Mouse (Mus musculus) forebrain, embryonic 11.5 days (tissue): ENCODE measurements at regions not wholly inside any gene's neighbourhood (a gene's known extent, or its start where the extent isn't known, plus 50 kb on each side); places are given as distances from the start of the nearest gene placed in this dataset.

Experiments
- ATAC-seq: fragments of 200-750 bp; cut with Nextera tagmentation; replicated peaks from 2 replicates; pipeline ENCODE4 v1.8.0; 2017; ENCODE audit warnings: moderate TSS enrichment; ENCODE audit not compliant: low FRiP score
- DNase-seq: peaks from one replicate; pipeline ENCODE4 v3.0.0-alpha.2; 2017; ENCODE audit warnings: low spot score
- H3K27ac ChIP-seq: fragments of 300-500 bp; sonication (generic); 2 replicates; pipeline ENCODE4 v1.5.1; 2014; ENCODE audit warnings: low read depth, low read length
- H3K27me3 ChIP-seq: fragments of 300-500 bp; sonication (generic); 2 replicates; pipeline ENCODE4 v1.6.1; 2014; ENCODE audit warnings: mild to moderate bottlenecking, low read length, mixed read lengths; ENCODE audit not compliant: control insufficient read depth, insufficient read depth
- H3K36me3 ChIP-seq: fragments of 300-500 bp; sonication (generic); 2 replicates; pipeline ENCODE4 v1.6.1; 2014; ENCODE audit warnings: mild to moderate bottlenecking, low read length, moderate library complexity, mixed read lengths; ENCODE audit not compliant: control insufficient read depth, insufficient read depth
- H3K4me1 ChIP-seq: fragments of 300-500 bp; sonication (generic); replicated peaks from 2 replicates; pipeline ENCODE4 v1.6.1; 2014; ENCODE audit warnings: low read length, mixed read lengths; ENCODE audit not compliant: control insufficient read depth, insufficient read depth
- H3K4me2 ChIP-seq: fragments of 300-500 bp; sonication (generic); 2 replicates; pipeline ENCODE4 v1.6.1; 2014; ENCODE audit warnings: low read depth, mild to moderate bottlenecking, low read length, moderate library complexity, mixed read lengths; ENCODE audit not compliant: severe bottlenecking
- H3K4me3 ChIP-seq: fragments of 300-500 bp; sonication (generic); 2 replicates; pipeline ENCODE4 v1.5.1; 2014; ENCODE audit warnings: low read depth, low read length
- H3K9ac ChIP-seq: fragments of 300-500 bp; sonication (generic); 2 replicates; pipeline ENCODE4 v1.6.1; 2014; ENCODE audit warnings: low read length
- H3K9me3 ChIP-seq: fragments of 300-500 bp; sonication (generic); 2 replicates; pipeline ENCODE4 v1.6.1; 2016; ENCODE audit warnings: low read length, mixed read lengths; ENCODE audit not compliant: control insufficient read depth
- whole genome bisulfite sequencing: fragments of 180-500 bp; shearing (Covaris S2); extraction: QIAGEN DNeasy Blood & Tissue Kit; methylation state at CpG from one replicate; pipeline ENCODE4 v1.1.7; 2014; 5-methylcytosine and 5-hydroxymethylcytosine counted together

GRCm38 (mm10) chr7:113143552-113143951 lies 63.7 kb upstream of the Arntl start:
- Histone ChIP-seq H3K27ac (no peak overlapping the region), H3K27me3 (no peaks in the 10 kb centered on the region), H3K4me2 (no peak overlapping the region), H3K4me1 (peaks cover 6% of the 10 kb centered on the region; the same call in 1 of the 2 replicates), H3K4me3 (no peak overlapping the region), H3K9me3 (no peaks in the 10 kb centered on the region), H3K9ac (no peak overlapping the region; the same call in 1 of the 2 replicates), H3K36me3 (no peaks in the 10 kb centered on the region)
- WGBS = 16% methylated on average over 7 of the region's 7 CpGs
- ATAC-seq (peak; percentile 35; the same call in 1 of the 2 replicates), DNase-seq (peak; percentile 92)

GRCm38 (mm10) chr7:113145046-113145445 lies 62.2 kb upstream of the Arntl start:
- no peak for ATAC-seq
- no peaks in the 10 kb centered on the region for H3K9me3 ChIP-seq
- H3K27ac ChIP-seq = no peak overlapping the region
- no peak overlapping the region for H3K4me2 ChIP-seq
- no peak overlapping the region for H3K9ac ChIP-seq
- no peak for DNase-seq
- WGBS = 91% methylated on average over 8 of the region's 8 CpGs
- H3K4me3 ChIP-seq = no peak overlapping the region
- H3K4me1 ChIP-seq = peaks cover 6% of the 10 kb centered on the region; the same call in 1 of the 2 replicates
- no peaks in the 10 kb centered on the region for H3K36me3 ChIP-seq
- H3K27me3 ChIP-seq = no peaks in the 10 kb centered on the region

- ATAC-seq = no peak
- Histone ChIP-seq H3K27ac (no peak overlapping the region), H3K9ac (no peak overlapping the region), H3K4me3 (no peak overlapping the region), H3K36me3 (no peaks in the 10 kb centered on the region), H3K4me1 (peaks cover 6% of the 10 kb centered on the region; the same call in 1 of the 2 replicates), H3K4me2 (no peak overlapping the region), H3K27me3 (no peaks in the 10 kb centered on the region), H3K9me3 (no peaks in the 10 kb centered on the region)
- no peak for DNase-seq
- 77% methylated on average over 2 of the region's 2 CpGs for whole genome bisulfite sequencing
These were observed 61.2 kb upstream of the Arntl start for GRCm38 (mm10) chr7:113146108-113146507.

- WGBS = 94% methylated on average over 9 of the region's 9 CpGs
- Histone ChIP-seq H3K4me2 (no peak overlapping the region), H3K4me1 (peaks cover 6% of the 10 kb centered on the region; the same call in 1 of the 2 replicates), H3K27me3 (no peaks in the 10 kb centered on the region), H3K36me3 (no peaks in the 10 kb centered on the region), H3K9ac (no peak overlapping the region), H3K4me3 (no peak overlapping the region), H3K9me3 (no peaks in the 10 kb centered on the region), H3K27ac (no peak overlapping the region)
- ATAC-seq = no peak
- no peak for DNase-seq
These were observed 60.7 kb upstream of the Arntl start for GRCm38 (mm10) chr7:113146526-113146925.

- Histone ChIP-seq H3K27me3 (no peaks in the 10 kb centered on the region), H3K4me2 (no peak overlapping the region), H3K9ac (no peak overlapping the region), H3K36me3 (no peaks in the 10 kb centered on the region), H3K9me3 (no peaks in the 10 kb centered on the region), H3K27ac (no peak overlapping the region), H3K4me1 (peaks cover 2% of the 10 kb centered on the region; the same call in 1 of the 2 replicates), H3K4me3 (no peak overlapping the region)
- ATAC-seq (peak; percentile 65), DNase-seq (peak; percentile 66)
- WGBS = 6% methylated on average over 16 of the region's 16 CpGs
These were observed 59.6 kb upstream of the Arntl start for GRCm38 (mm10) chr7:113147391-113148332.

- Histone ChIP-seq H3K4me1 (peaks cover 2% of the 10 kb centered on the region; the same call in 1 of the 2 replicates), H3K4me2 (no peak overlapping the region), H3K9ac (no peak overlapping the region), H3K27me3 (no peaks in the 10 kb centered on the region), H3K4me3 (no peak overlapping the region), H3K9me3 (no peaks in the 10 kb centered on the region), H3K36me3 (no peaks in the 10 kb centered on the region), H3K27ac (no peak overlapping the region)
- WGBS = 87% methylated on average over 6 of the region's 6 CpGs
- ATAC-seq = no peak
- no peak for DNase-seq
These were observed 58.6 kb upstream of the Arntl start for GRCm38 (mm10) chr7:113148700-113149099.

- Histone ChIP-seq H3K9me3 (no peaks in the 10 kb centered on the region), H3K4me2 (no peak overlapping the region), H3K27me3 (no peaks in the 10 kb centered on the region), H3K27ac (no peak overlapping the region), H3K36me3 (no peaks in the 10 kb centered on the region), H3K9ac (no peak overlapping the region), H3K4me1 (peaks cover 2% of the 10 kb centered on the region; the same call in 1 of the 2 replicates), H3K4me3 (no peak overlapping the region)
- ATAC-seq (no peak), DNase-seq (no peak)
- WGBS = 86% methylated on average over 4 of the region's 4 CpGs
These were observed 57.2 kb upstream of the Arntl start for GRCm38 (mm10) chr7:113149966-113150470.

- no peak overlapping the region for H3K27ac ChIP-seq
- no peak for ATAC-seq
These were observed 56.5 kb upstream of the Arntl start for GRCm38 (mm10) chr7:113150789-113151188.

More at GRCm38 (mm10) chr7:113150789-113151188, 56.5 kb upstream of the Arntl start:
- H3K27me3 ChIP-seq = no peaks in the 10 kb centered on the region
- peaks cover 2% of the 10 kb centered on the region; the same call in 1 of the 2 replicates for H3K4me1 ChIP-seq
- 66% methylated on average over 6 of the region's 6 CpGs for WGBS
- DNase-seq = no peak
- H3K4me2 ChIP-seq = no peak overlapping the region
- H3K36me3 ChIP-seq = no peaks in the 10 kb centered on the region
- H3K9ac ChIP-seq = no peak overlapping the region
- H3K4me3 ChIP-seq = no peak overlapping the region
- no peaks in the 10 kb centered on the region for H3K9me3 ChIP-seq
